Mouse (Mus musculus): ENCODE measurements around the gene Eif4e2.

GRCm38 (mm10) chr1:87263257-87263656 is 49.5 kb downstream of the Eif4e2 start:
- TF ChIP-seq POLR2A (IDR thresholded peaks at IDR 0.05; ENCODE audit: borderline replicate concordance, extremely low read depth, low read depth, low read length), result no peak
- no peak for TF ChIP-seq CTCF (IDR thresholded peaks at IDR 0.05; ENCODE audit: insufficient read depth, low read length)
